Mouse (Mus musculus) gastrocnemius, postnatal 4 days (tissue): ENCODE results near the gene Tjp1. TPM values are rescaled to one million over a fixed set of nuclear protein-coding genes. Genes with fewer than 3 reads are reported as not detected.

Experiments
- DNase-seq, 2 experiments: peaks; one replicate each; pipeline ENCODE4 v3.0.0; 2021 to 2022; ENCODE audit warnings: low spot score in 2 of 2, mixed read lengths in 2 of 2
- total RNA-seq, 2 experiments: library from RNA; stranded (reverse); gene quantifications; 2 replicates each; pipeline ENCODE4 v1.2.3; 2021

The Tjp1 gene
- total RNA-seq, 2 experiments from 2014 or later = 71.2 to 73.6 TPM

- no peak for DNase-seq
Observed at GRCm38 (mm10) chr7:65438146-65438545, 89.4 kb downstream of the Tjp1 start.

- no peak for DNase-seq
Observed at GRCm38 (mm10) chr7:65436921-65437320, 90.7 kb downstream of the Tjp1 start.

- no peak for DNase-seq
Observed at GRCm38 (mm10) chr7:65431018-65431695, 96.4 kb downstream of the Tjp1 start.

GRCm38 (mm10) chr7:65430401-65430800 lies 97.2 kb downstream of the Tjp1 start:
- no peak for DNase-seq

- DNase-seq = no peak
Observed at GRCm38 (mm10) chr7:65424519-65424918, 103.1 kb downstream of the Tjp1 start.

GRCm38 (mm10) chr7:65422456-65422855 lies 105.1 kb downstream of the Tjp1 start:
- DNase-seq = no peak

GRCm38 (mm10) chr7:65421451-65421850 lies 106.1 kb downstream of the Tjp1 start:
- no peak for DNase-seq

- no peak for DNase-seq
Observed at GRCm38 (mm10) chr7:65419926-65420325, 107.7 kb downstream of the Tjp1 start.

GRCm38 (mm10) chr7:65419012-65419411 lies 108.6 kb downstream of the Tjp1 start:
- no peak for DNase-seq

GRCm38 (mm10) chr7:65418366-65418911 lies 109.1 kb downstream of the Tjp1 start:
- DNase-seq = no peak

GRCm38 (mm10) chr7:65417231-65418100 lies 110.1 kb downstream of the Tjp1 start:
- no peak for DNase-seq

- DNase-seq = no peak
Observed at GRCm38 (mm10) chr7:65416506-65416905, 111.1 kb downstream of the Tjp1 start.

GRCm38 (mm10) chr7:65413946-65414945 lies 113.3 kb downstream of the Tjp1 start:
- DNase-seq = no peak

- DNase-seq = no peak
Observed at GRCm38 (mm10) chr7:65410668-65411067, 116.9 kb downstream of the Tjp1 start.

- no peak for DNase-seq
Observed at GRCm38 (mm10) chr7:65406427-65406826, 121.2 kb downstream of the Tjp1 start.

- no peak for DNase-seq
Observed at GRCm38 (mm10) chr7:65402516-65402915, 125.1 kb downstream of the Tjp1 start.

GRCm38 (mm10) chr7:65401622-65402021 lies 126.0 kb downstream of the Tjp1 start:
- DNase-seq = no peak

GRCm38 (mm10) chr7:65395891-65396290 lies 131.7 kb downstream of the Tjp1 start:
- no peak for DNase-seq

- DNase-seq = no peak
Observed at GRCm38 (mm10) chr7:65395166-65395565, 132.4 kb downstream of the Tjp1 start.

- DNase-seq = no peak
Observed at GRCm38 (mm10) chr7:65394672-65395071, 132.9 kb downstream of the Tjp1 start.
